Mouse (Mus musculus) cerebellum, adult 2 months (tissue): Measurements from ENCODE around the gene Pcgf2.
A peak's percentile ranks its signal among the peaks of the same experiment; 100 is the strongest.

Experiments used
- CTCF ChIP-seq: fragments of 200-500 bp; IDR thresholded peaks from 2 replicates; pipeline ENCODE4 v1.5.1; 2011; ENCODE audit warnings: low read depth, mild to moderate bottlenecking, control low read depth, low read length, moderate library complexity, borderline replicate concordance; ENCODE audit not compliant: insufficient read depth
- POLR2A ChIP-seq: fragments of 200-500 bp; IDR thresholded peaks from 2 replicates; pipeline ENCODE4 v1.6.1; 2011; ENCODE audit warnings: low read length, control low read depth, borderline replicate concordance; ENCODE audit not compliant: insufficient read depth

DNA sequence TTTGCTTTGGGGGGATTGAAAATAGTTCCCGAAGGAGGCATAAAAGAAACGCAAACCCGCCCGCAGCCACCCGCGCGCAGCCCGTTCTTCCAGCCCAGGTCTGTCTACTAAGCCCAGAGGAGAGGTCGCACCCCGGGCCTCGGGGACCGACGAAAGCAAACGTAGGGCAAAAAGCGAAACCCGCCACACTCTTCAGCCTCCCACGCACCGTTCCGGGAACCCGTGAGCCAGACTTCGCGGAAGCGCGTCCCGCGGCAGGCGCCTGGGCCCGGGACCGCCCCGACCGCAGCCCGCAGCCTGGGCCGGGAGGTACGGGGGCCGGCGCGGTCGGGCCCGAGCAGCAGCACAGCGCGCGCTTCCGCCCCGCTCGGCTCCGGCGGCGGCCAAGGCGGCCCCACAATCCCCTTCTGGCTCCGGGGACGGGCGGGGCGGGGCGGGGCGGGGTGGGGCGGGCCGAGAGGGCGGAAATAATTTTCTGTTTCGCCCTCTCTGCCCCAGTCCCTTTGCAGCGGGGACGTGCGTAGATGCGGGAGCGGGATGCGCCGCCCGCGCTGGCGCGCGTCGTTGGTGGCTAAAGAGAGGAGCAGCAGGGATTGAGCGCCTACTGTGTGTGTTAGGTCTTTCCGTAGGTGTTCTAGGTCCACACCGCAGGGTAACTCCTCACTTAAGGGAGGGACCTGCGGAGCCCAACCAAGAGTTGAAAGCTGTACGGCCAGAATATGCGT, 40.1 kb downstream of the Pcgf2 start:
- TF ChIP-seq CTCF (no peak), POLR2A (peak; percentile 41; the same call in 1 of the 2 replicates)
